Mouse (Mus musculus) gastrocnemius, adult 8-10 months (tissue): ENCODE measurements around the gene Gpr107. TPM values are rescaled to one million over a fixed set of nuclear protein-coding genes. Genes with fewer than 3 reads are reported as not detected.
A peak's percentile ranks its signal among the peaks of the same experiment; 100 is the strongest.

ENCODE experiments used
- DNase-seq, 2 experiments: peaks; one replicate each; pipeline ENCODE4 v3.0.0; 2022; ENCODE audit warnings: low spot score in 2 of 2
- total RNA-seq, 4 experiments: library from RNA; stranded (reverse); gene quantifications; 2 replicates each; pipeline ENCODE4 v1.2.4; 2022

Gpr107 gene
- total RNA-seq, 4 experiments from 2014 or later, result 23.1 to 26.2 (median 24.2) TPM

GRCm38 (mm10) chr2:31126048-31126447 lies 26.1 kb upstream of the Gpr107 start:
- DNase-seq, result no peak

DNA sequence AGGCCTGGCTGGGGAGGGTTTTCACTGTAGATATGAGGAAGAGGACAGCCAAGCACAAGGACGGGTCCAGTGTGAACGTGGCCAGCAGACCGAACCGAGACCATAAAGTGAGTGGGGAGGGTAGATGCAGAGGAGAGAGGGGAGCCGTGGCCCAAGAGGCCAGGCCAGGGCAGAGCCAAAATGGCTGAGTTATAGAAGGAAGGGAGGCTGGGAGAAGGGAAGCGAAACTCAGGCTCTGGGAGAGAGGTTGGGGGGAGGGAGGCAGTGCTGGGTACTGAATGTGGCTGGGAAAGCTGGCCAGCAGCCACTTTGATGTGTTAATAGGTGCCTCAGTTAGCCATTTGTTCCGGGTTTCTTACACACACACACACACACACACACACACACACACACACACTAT lies 24.9 kb upstream of the Gpr107 start:
- DNase-seq, result no peak

- peak in 1 of 2 experiments; percentile 44 for DNase-seq
These were observed 24.2 kb upstream of the Gpr107 start for GRCm38 (mm10) chr2:31127899-31128298.

- no peak for DNase-seq
These were observed 22.2 kb upstream of the Gpr107 start for GRCm38 (mm10) chr2:31129742-31130518.

GRCm38 (mm10) chr2:31130815-31131299 lies 21.3 kb upstream of the Gpr107 start:
- no peak for DNase-seq

DNA sequence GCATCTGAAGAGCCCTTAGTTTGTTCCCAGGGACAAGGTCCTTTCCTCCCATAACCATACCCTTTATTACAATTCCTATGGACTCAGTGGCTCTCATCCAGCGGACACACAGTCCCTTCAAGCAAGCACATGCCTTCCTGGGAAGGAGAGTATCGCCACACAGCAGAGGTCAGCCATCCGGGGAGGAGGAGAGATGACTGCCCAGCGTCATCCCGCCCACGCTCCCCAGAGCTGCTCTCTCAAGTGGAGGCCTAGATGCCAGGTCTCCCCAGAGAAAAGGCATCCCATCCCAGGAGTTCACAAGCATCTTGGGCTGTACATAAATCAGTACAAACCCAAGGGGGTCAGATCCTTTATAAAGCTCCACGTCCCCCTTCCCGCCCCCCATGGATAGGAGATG lies 19.4 kb upstream of the Gpr107 start:
- no peak for DNase-seq

DNA sequence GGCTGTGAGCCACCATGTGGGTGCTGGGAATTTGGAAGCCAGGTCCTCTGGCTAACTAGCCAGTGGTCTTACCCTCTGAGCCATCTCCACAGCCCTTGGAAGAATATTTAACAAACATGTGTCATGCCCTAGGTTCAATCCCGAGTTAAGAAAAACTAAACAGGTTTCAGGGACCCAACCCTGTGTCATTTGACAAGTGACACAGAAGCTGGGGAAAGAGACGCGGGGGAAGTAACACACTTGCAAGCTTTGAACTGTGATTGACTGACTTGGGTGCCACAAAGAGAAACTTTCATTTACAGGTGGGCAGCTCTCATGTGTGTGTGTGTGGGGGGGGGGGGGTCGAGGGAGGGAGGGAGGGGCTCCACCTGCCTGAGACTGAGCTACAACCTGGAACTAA lies 18.1 kb upstream of the Gpr107 start:
- no peak for DNase-seq

GRCm38 (mm10) chr2:31135512-31135931 lies 16.6 kb upstream of the Gpr107 start:
- no peak for DNase-seq

DNA sequence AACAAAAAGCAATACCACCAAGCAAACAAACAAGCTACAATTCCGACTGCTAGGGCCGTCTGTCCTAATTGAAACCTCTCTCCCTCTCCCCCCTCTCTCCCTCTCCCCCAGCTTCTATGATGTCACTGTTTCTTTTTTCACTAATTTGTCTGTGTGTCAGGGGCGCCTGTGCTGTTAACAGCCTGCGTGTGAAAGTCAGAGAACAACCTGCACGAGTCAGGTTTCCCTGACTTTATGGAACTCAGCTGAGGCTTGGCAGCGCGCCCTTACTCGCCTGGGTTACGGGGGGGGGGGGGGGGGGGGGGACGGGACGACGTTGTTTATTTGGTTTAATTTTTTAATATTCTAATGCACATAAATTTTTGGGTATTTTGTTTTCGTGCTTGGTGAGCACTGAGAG lies 15.8 kb upstream of the Gpr107 start:
- no peak for DNase-seq

DNA sequence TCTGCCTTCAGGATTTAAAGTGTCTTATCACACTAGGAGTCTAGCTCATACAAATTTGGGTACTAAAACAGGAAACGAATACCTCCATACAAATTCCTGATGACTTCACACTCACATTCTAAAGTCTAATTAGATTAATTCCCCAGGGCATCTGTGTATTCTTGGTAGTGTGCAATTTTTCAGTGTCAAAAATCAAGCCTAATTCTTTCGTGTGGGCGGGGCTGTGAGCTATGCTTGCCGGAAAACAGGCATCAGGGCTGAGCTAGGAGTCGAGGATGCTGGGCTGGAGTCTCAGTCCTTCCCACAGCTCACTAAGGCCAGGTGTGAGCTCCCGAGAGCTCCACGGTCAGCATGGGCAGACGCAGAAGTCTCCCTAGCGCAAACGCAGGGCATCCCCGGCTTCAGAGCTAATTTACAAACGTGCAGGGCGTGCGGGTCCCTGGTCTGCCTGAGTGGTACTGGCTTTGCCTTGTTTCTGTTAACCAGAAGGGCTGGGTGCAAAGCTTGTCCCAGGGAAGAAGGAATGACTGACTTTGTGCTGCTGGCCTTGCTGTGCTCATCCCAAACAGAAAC lies 15.0 kb upstream of the Gpr107 start:
- DNase-seq, result no peak

- no peak for DNase-seq
These were observed 12.9 kb upstream of the Gpr107 start for GRCm38 (mm10) chr2:31139174-31139632.

GRCm38 (mm10) chr2:31139991-31140771 lies 11.9 kb upstream of the Gpr107 start:
- DNase-seq, result no peak

DNA sequence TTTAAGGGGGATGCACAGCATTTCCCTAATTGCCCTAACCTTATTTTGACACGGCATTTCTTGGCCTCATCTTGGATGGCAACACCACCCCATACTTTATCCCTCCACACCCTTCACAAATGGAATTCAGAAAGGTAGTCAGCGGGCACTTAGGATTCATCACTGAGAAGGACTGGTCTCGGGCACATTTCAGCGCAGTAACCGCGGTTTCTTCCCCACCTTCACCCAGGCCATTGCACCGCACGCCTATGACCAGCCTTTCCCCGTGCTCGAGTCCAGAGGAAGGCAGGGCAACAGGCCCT lies 11.4 kb upstream of the Gpr107 start:
- no peak for DNase-seq

DNA sequence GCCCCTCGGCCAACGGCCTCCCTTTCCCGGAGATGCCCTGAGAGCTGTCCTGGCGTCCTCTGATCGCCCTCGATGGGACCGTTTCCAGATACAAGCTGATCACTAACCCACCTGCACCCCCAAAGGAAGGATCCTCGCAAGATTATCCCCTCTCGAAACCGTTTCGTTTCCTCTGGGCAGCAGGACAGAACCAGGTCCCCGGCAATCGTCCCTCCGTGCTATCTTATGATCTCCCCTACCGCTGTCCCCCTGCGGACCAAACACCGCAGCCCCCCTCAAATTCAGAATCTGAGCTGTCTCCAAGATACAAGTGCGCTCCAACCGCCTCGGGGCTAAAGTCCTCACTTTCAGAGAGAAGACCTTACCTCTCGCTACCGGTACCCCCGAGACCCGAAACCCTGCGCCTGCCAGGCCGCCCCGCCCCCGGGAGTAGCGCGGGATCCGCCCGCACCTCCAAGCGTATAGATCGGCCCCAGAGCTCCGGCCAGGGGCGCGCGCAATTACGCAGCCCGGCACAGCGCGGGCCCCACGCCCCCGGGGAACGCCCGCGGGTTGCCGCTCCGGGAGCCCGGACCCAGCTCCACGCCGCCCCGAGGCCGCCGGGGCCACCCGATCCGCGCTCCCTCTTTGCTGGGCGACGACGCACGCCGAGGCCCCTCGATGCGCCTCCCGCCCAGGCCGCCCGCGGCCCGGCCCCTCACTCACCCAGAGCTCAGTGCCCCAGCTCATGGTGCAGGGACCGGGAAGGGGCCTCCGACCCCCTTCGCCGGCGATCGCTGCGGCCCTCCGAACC lies 10.8 kb upstream of the Gpr107 start:
- no peak for DNase-seq

DNA sequence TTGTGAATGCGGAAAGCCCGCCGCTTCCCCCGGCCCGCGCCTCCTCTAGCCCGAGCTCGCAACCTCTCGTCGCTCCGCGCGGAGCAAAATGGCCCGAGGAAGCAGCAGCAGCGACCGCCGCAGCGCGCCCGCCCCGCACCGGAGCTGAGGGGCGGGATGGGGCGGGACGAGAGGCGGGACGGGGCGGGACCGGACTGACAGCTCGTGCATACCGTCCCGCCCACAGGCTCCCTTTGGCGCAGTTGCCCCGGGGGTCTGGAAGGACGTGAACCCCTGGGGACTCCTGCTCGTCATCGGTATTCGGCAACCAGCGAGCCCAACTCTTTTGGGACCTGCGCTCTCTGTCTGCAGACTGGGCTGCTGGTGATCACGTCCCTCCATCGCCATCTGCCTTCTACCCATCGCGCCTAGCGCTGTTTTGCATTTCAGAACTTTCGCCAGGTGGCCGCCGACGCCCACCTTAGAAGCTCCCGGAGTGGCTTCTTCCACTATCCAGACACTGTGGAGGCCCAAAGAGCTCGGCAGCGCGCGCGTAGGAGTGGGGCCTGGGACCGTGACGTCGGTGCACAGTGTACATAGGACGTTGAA lies 10.2 kb upstream of the Gpr107 start, which contains the start of gene Fnbp1:
TSS of gene Fnbp1 (minus strand) at position 142 of the 588 bp plus-strand sequence.
- DNase-seq, result peak; percentile 75 to 80

- DNase-seq, result no peak
These were observed 9.6 kb upstream of the Gpr107 start for GRCm38 (mm10) chr2:31142505-31142904.

- DNase-seq, result no peak
These were observed 8.8 kb upstream of the Gpr107 start for GRCm38 (mm10) chr2:31143326-31143725.

DNA sequence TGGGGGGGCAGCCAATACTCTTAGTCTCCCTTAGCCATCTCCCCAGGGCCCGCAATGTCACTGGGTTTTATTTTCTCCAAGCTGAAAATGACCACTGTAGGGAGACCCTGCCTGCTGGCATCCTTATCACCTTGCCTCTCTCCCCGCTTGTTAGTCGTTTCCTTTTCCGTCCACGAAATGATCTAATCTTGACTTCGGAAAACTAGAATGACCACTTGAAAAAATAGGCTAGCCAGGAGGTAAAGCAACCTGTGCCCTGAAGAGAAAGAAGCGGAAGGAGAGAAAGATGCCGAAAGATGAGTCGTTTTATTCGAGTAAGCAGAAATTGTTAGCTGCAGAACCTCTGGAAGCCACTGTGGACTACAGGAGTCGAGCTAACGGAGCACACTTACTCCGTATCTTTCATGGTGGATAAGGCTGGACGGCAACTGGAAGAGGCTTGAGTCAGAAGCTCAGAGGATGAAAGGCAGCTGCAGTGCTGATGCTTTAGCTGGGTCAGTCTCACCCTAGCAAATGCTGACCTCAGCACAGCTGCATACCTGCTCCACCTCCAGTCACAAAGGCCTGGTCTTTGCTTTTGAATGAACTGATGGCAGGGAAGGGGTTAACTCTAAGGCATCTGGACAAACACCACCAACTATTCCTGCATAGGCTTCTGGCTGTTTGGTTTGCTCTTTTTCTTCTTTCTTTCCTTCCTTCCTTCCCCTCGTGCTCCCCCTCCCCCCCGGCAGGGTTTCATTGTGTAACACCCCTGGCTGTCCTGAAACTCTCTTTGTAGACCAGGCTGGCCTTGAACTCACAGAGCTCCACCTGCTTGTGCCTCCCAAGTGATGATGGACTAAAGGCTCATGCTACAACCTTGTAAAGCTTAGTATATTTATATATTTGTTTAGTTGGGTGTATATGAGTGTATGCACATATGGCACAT lies 8.1 kb upstream of the Gpr107 start:
- no peak for DNase-seq

GRCm38 (mm10) chr2:31144901-31145300 lies 7.2 kb upstream of the Gpr107 start:
- DNase-seq, result no peak

DNA sequence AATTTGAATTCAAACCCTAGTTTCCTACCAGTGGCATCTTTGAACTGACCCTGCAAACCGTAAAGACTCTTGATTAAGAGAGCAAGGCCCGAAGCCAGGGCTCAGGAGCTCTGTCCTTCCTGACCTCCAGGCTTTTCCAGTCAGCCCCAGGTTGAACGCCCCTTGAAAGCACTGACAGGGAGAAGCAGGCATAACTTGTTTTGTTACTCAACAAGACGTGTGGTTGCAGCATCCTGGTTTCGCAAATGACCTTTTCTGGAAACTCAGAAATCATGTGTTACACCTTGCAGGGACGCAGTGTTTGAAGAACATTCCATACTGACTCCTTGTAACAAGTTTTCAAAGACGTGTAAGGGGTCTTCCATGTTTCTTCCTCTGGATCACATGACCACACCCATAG lies 5.1 kb upstream of the Gpr107 start:
- no peak for DNase-seq
